Mouse (Mus musculus): ENCODE measurements at regions not wholly inside any gene's neighbourhood (a gene's known extent, or its start where the extent isn't known, plus 50 kb on each side); places are given as distances from the start of the nearest gene placed in this dataset.
A peak's percentile ranks its signal among the peaks of the same experiment; 100 is the strongest.

- Histone ChIP-seq H3K4me2 (ENCODE audit: low read length) (no peak overlapping the region), H3K36me3 (ENCODE audit: control insufficient read depth, insufficient read depth, low read length) (no peaks in the 10 kb centered on the region), H3K27ac (ENCODE audit: low read depth, low read length) (no peak overlapping the region), H3K9me3 (replicated peaks; ENCODE audit: control insufficient read depth, low read length) (no peaks in the 10 kb centered on the region), H3K4me1 (ENCODE audit: control insufficient read depth, insufficient read depth, low read length) (peaks cover 7% of the 10 kb centered on the region; the same call in 1 of the 2 replicates), H3K9ac (ENCODE audit: low read length) (no peak overlapping the region), H3K4me3 (ENCODE audit: low read depth, low read length) (no peak overlapping the region), H3K27me3 (replicated peaks; ENCODE audit: control insufficient read depth, insufficient read depth, low read length) (no peaks in the 10 kb centered on the region)
- DNase-seq (ENCODE audit: low spot score) (no peak), ATAC-seq (no peak)
- WGBS: 56% methylated on average over 6 of the region's 6 CpGs
Measured at GRCm38 (mm10) chrX:11633823-11634222, 306.2 kb downstream of the H2al1j start.

GRCm38 (mm10) chrX:11644484-11644883, 316.9 kb downstream of the H2al1j start:
- H3K36me3 ChIP-seq (ENCODE audit: control insufficient read depth, insufficient read depth, low read length): no peaks in the 10 kb centered on the region
- H3K9me3 ChIP-seq (replicated peaks; ENCODE audit: control insufficient read depth, low read length): no peaks in the 10 kb centered on the region
- DNase-seq (ENCODE audit: low spot score): peak; percentile 14
- ATAC-seq: no peak
- no peaks in the 10 kb centered on the region for H3K27me3 ChIP-seq (replicated peaks; ENCODE audit: control insufficient read depth, insufficient read depth, low read length)
- H3K27ac ChIP-seq (ENCODE audit: low read depth, low read length): no peak overlapping the region
- no peak overlapping the region for H3K4me2 ChIP-seq (ENCODE audit: low read length)
- no peak overlapping the region for H3K4me3 ChIP-seq (ENCODE audit: low read depth, low read length)
- no peaks in the 10 kb centered on the region for H3K4me1 ChIP-seq (ENCODE audit: control insufficient read depth, insufficient read depth, low read length)
- 67% methylated on average over 6 of the region's 6 CpGs for WGBS
- H3K9ac ChIP-seq (ENCODE audit: low read length): no peak overlapping the region

DNA sequence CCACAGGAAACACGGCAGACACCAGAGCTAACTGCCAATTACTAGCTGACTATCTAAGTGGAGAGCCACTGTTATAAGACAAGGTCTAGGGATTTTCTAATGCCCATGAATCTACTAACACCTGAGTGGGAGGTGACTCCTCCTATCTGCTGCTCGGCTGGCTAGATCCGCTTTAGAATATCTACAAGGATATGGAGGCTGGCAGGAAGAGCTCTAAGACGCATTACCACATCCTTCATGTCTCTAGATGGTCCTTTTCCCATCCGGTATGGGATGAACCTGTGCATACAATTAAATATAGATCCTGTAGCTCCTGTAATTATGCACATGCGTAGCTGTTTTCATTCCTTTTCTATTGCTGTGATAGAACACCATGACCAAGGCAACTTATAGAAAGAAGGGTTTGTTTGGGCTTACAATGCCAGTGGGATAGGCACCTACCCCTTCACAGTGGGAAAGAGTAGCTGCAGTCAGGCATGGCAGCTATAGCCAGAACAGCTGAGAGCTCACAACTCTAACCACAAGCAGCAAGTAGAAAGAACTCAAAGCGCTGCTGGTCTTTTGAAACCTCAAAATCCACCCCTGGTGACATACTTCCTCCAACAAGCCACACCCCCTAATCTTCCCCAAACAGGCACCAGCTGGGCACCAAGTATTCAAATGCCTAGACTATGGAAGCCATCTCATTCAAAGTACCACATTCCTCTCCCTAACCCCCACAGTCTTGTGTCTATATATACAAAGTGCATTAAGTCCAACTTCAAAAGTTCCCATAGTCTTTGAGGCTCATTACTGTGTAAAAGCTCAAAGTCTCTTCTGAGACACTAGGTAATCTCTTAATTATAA, 319.3 kb downstream of the H2al1j start:
- no peaks in the 10 kb centered on the region for H3K36me3 ChIP-seq (ENCODE audit: control insufficient read depth, insufficient read depth, low read length)
- H3K4me2 ChIP-seq (ENCODE audit: low read length): no peak overlapping the region
- no peaks in the 10 kb centered on the region for H3K4me1 ChIP-seq (ENCODE audit: control insufficient read depth, insufficient read depth, low read length)
- no peak for DNase-seq (ENCODE audit: low spot score)
- H3K27me3 ChIP-seq (replicated peaks; ENCODE audit: control insufficient read depth, insufficient read depth, low read length): no peaks in the 10 kb centered on the region
- no peaks in the 10 kb centered on the region for H3K9me3 ChIP-seq (replicated peaks; ENCODE audit: control insufficient read depth, low read length)
- H3K27ac ChIP-seq (ENCODE audit: low read depth, low read length): no peak overlapping the region
- ATAC-seq: no peak
- H3K9ac ChIP-seq (ENCODE audit: low read length): no peak overlapping the region
- 86% methylated on average over 7 of the region's 7 CpGs for WGBS
- H3K4me3 ChIP-seq (ENCODE audit: low read depth, low read length): no peak overlapping the region

- WGBS: 64% methylated on average over 1 of the region's 1 CpGs
- no peak overlapping the region for H3K4me3 ChIP-seq (ENCODE audit: low read depth, low read length)
- ATAC-seq: no peak
Measured at GRCm38 (mm10) chrX:11647527-11647836, 319.9 kb downstream of the H2al1j start.

DNA sequence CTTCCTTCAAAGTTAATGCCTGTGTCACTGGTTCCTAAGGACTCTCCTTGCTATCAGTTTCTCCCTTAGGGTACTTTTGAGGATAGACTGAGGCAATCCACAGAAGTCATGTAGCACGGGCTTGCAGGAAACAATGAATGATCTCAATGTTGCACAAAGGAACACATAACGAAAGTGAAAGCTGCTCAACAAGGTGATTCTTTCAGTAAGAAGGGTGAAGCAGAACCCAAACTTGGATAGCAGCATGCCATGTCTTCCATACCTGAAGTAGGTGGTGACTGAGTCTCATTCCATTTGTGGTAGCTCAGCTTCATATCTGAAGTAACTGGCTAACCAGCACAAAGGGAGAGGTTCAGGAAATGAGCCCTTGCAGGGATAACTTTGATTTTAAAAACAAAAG, 325.7 kb downstream of the H2al1j start:
- H3K27me3 ChIP-seq (replicated peaks; ENCODE audit: control insufficient read depth, insufficient read depth, low read length): no peaks in the 10 kb centered on the region
- H3K9me3 ChIP-seq (replicated peaks; ENCODE audit: control insufficient read depth, low read length): no peaks in the 10 kb centered on the region
- ATAC-seq (no peak), DNase-seq (ENCODE audit: low spot score) (no peak)
- 96% methylated on average over 2 of the region's 2 CpGs for WGBS
- no peak overlapping the region for H3K4me2 ChIP-seq (ENCODE audit: low read length)
- no peak overlapping the region for H3K9ac ChIP-seq (ENCODE audit: low read length)
- no peaks in the 10 kb centered on the region for H3K36me3 ChIP-seq (ENCODE audit: control insufficient read depth, insufficient read depth, low read length)
- H3K27ac ChIP-seq (ENCODE audit: low read depth, low read length): no peak overlapping the region
- no peak overlapping the region for H3K4me3 ChIP-seq (ENCODE audit: low read depth, low read length)
- H3K4me1 ChIP-seq (ENCODE audit: control insufficient read depth, insufficient read depth, low read length): peaks cover 3% of the 10 kb centered on the region; the same call in 1 of the 2 replicates

More at GRCm38 (mm10) chrX:11647527-11647836, 319.9 kb downstream of the H2al1j start:
- no peak overlapping the region for H3K9ac ChIP-seq (ENCODE audit: low read length)
- no peak overlapping the region for H3K27ac ChIP-seq (ENCODE audit: low read depth, low read length)
- H3K36me3 ChIP-seq (ENCODE audit: control insufficient read depth, insufficient read depth, low read length): no peaks in the 10 kb centered on the region
- no peaks in the 10 kb centered on the region for H3K9me3 ChIP-seq (replicated peaks; ENCODE audit: control insufficient read depth, low read length)
- no peak overlapping the region for H3K4me2 ChIP-seq (ENCODE audit: low read length)
- no peaks in the 10 kb centered on the region for H3K4me1 ChIP-seq (ENCODE audit: control insufficient read depth, insufficient read depth, low read length)
- no peaks in the 10 kb centered on the region for H3K27me3 ChIP-seq (replicated peaks; ENCODE audit: control insufficient read depth, insufficient read depth, low read length)
- DNase-seq (ENCODE audit: low spot score): no peak

DNA sequence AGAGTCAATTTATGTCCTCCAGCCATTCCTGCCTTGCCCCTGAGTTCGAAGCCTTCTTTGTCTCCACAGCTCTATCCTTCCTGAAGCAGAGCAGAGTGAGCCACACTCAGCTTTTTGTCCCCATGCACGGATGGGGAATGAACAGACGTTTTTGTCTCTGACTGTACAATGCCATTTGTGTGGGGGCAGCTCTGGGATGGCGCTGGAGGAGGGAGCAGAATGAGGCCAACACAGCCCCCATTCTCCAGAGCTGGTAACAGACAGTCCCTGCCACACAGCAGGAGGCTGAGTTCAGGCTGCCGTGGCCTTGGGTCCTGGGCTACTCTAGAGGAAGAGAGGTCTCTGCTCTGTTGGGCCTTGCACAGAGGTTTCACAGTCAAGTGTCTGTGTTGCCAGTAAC, 327.4 kb downstream of the H2al1j start:
- Histone ChIP-seq H3K9ac (ENCODE audit: low read length) (no peak overlapping the region), H3K27ac (ENCODE audit: low read depth, low read length) (no peak overlapping the region), H3K4me1 (ENCODE audit: control insufficient read depth, insufficient read depth, low read length) (peaks cover 3% of the 10 kb centered on the region; the same call in 1 of the 2 replicates), H3K4me2 (ENCODE audit: low read length) (no peak overlapping the region), H3K27me3 (replicated peaks; ENCODE audit: control insufficient read depth, insufficient read depth, low read length) (no peaks in the 10 kb centered on the region), H3K36me3 (ENCODE audit: control insufficient read depth, insufficient read depth, low read length) (no peaks in the 10 kb centered on the region), H3K4me3 (ENCODE audit: low read depth, low read length) (no peak overlapping the region), H3K9me3 (replicated peaks; ENCODE audit: control insufficient read depth, low read length) (no peaks in the 10 kb centered on the region)
- WGBS: 46% methylated on average over 5 of the region's 5 CpGs
- ATAC-seq (no peak), DNase-seq (ENCODE audit: low spot score) (no peak)

DNA sequence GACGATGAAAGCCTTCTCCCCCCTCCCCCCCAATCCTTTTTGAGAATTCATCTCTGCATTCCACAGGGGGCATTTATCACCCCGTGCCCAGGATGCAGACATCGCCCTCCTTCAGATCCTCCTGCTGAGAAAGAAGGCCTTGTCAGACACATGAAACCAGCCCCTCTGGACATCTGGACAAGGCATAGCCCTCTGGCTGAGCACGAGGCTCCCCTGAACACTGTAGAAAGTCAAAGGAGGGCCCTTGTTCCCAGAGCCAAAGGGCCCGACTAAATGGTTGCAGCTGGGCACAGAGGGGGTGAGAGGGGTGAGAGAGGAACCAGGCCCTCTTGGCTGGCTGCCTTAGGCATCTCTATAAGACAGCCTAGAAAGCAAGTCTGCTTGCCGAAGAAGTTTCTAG, 327.8 kb downstream of the H2al1j start:
- H3K4me2 ChIP-seq (ENCODE audit: low read length): no peak overlapping the region
- DNase-seq (ENCODE audit: low spot score): no peak
- H3K36me3 ChIP-seq (ENCODE audit: control insufficient read depth, insufficient read depth, low read length): no peaks in the 10 kb centered on the region
- no peaks in the 10 kb centered on the region for H3K27me3 ChIP-seq (replicated peaks; ENCODE audit: control insufficient read depth, insufficient read depth, low read length)
- H3K9me3 ChIP-seq (replicated peaks; ENCODE audit: control insufficient read depth, low read length): no peaks in the 10 kb centered on the region
- no peak overlapping the region for H3K9ac ChIP-seq (ENCODE audit: low read length)
- no peak for ATAC-seq
- peaks cover 3% of the 10 kb centered on the region; the same call in 1 of the 2 replicates for H3K4me1 ChIP-seq (ENCODE audit: control insufficient read depth, insufficient read depth, low read length)
- 69% methylated on average over 6 of the region's 6 CpGs for WGBS
- H3K27ac ChIP-seq (ENCODE audit: low read depth, low read length): no peak overlapping the region
- H3K4me3 ChIP-seq (ENCODE audit: low read depth, low read length): no peak overlapping the region

GRCm38 (mm10) chrX:11657606-11658254, 330.1 kb downstream of the H2al1j start:
- H3K4me2 ChIP-seq (ENCODE audit: low read length): no peak overlapping the region
- 43% methylated on average over 9 of the region's 9 CpGs for WGBS
- peaks cover 3% of the 10 kb centered on the region; the same call in 1 of the 2 replicates for H3K4me1 ChIP-seq (ENCODE audit: control insufficient read depth, insufficient read depth, low read length)
- H3K27me3 ChIP-seq (replicated peaks; ENCODE audit: control insufficient read depth, insufficient read depth, low read length): no peaks in the 10 kb centered on the region
- ATAC-seq: 0 out of 2 replicates have a peak, but pooled peaks have one; percentile 48
- 0 out of 2 replicates have a peak overlapping the region, but pooled peaks have one; percentile 3 for H3K27ac ChIP-seq (ENCODE audit: low read depth, low read length)
- peak; percentile 55 for DNase-seq (ENCODE audit: low spot score)
- no peak overlapping the region for H3K9ac ChIP-seq (ENCODE audit: low read length)
- H3K36me3 ChIP-seq (ENCODE audit: control insufficient read depth, insufficient read depth, low read length): no peaks in the 10 kb centered on the region
- no peaks in the 10 kb centered on the region for H3K9me3 ChIP-seq (replicated peaks; ENCODE audit: control insufficient read depth, low read length)
- no peak overlapping the region for H3K4me3 ChIP-seq (ENCODE audit: low read depth, low read length)

Data from forebrain, embryonic 14.5 days (tissue).